In genomic region chr6:58546816-58547215, GRCm38 (mm10) we compare ENCODE assay signal across 8 mouse cellular contexts. TPM values are rescaled to one million over a fixed set of nuclear protein-coding genes. Genes with fewer than 3 reads are reported as not detected.
A peak's percentile ranks its signal among the peaks of the same experiment; 100 is the strongest.
DNase-seq lines count a peak whose midpoint lies in the region; ATAC-seq and TF ChIP-seq lines count a peak whose summit lies in the region.

No protein-coding gene starts in this region.

- no peaks in the 10 kb centered on the region for H3K9me3 ChIP-seq in intestine, embryonic 14.5 days (ENCODE audit: control insufficient read depth, low read length)
- no peaks in the 10 kb centered on the region for H3K9me3 ChIP-seq in intestine, embryonic 15.5 days
- H3K9me3 ChIP-seq in ES-E14 (ENCODE audit: control insufficient read depth, insufficient read depth, low read depth, low read length): no peaks in the 10 kb centered on the region

- peak; percentile 63 for DNase-seq in intestine, embryonic 14.5 days (ENCODE audit: low spot score)
- DNase-seq in ES-E14 (ENCODE audit: low read depth, low spot score): peak; percentile 39
- DNase-seq in c-Kit-negative CD71-positive TER-119-positive erythroid progenitor cells, embryonic 14.5 days (ENCODE audit: low read depth, low spot score): peak; percentile 51
- DNase-seq in frontal cortex, postnatal 10 days (ENCODE audit: low spot score in 2 of 2): peak; percentile 26 to 62
- DNase-seq in layer of hippocampus, postnatal 10 days (ENCODE audit: low spot score in 2 of 2): peak; percentile 75 to 83
- peak; percentile 13 to 33 for DNase-seq in natural killer cell, adult 2 months (ENCODE audit: low spot score in 2 of 2)

- ATAC-seq in intestine, embryonic 14.5 days (replicated peaks; ENCODE audit: low FRiP score, low TSS enrichment, low read depth): no peak
- no peak for ATAC-seq in intestine, embryonic 15.5 days
- ATAC-seq in erythroblast, adult 5-6 weeks (replicated peaks; ENCODE audit: low FRiP score, poor library complexity, severe bottlenecking): no peak; the same call in 1 of the 2 replicates

- H3K36me3 ChIP-seq in intestine, embryonic 14.5 days (ENCODE audit: control insufficient read depth, insufficient read depth, low read length): no peaks in the 10 kb centered on the region
- H3K36me3 ChIP-seq in intestine, embryonic 15.5 days: no peaks in the 10 kb centered on the region
- H3K36me3 ChIP-seq in ES-E14 (ENCODE audit: control insufficient read depth, insufficient read depth, low read length, poor library complexity, severe bottlenecking): no peaks in the 10 kb centered on the region

- H3K27ac ChIP-seq in intestine, embryonic 14.5 days (ENCODE audit: low read depth): no peak overlapping the region
- H3K27ac ChIP-seq in intestine, embryonic 15.5 days: no peak overlapping the region
- H3K27ac ChIP-seq in ES-E14 (ENCODE audit: insufficient read depth, low read depth, low read length, poor library complexity, severe bottlenecking): no peak overlapping the region

- 14% methylated on average over 4 of the region's 4 CpGs for WGBS in intestine, embryonic 14.5 days
- WGBS in intestine, embryonic 15.5 days: 10% methylated on average over 4 of the region's 4 CpGs

- in situ Hi-C loops in ES-E14 (cut with MboI; ENCODE audit: low sequenced_read_pairs in 2 of 2, unreplicated experiment in 2 of 2): no loop called here

- H3K4me3 ChIP-seq in intestine, embryonic 14.5 days (ENCODE audit: low read depth, low read length): no peak overlapping the region
- H3K4me3 ChIP-seq in intestine, embryonic 15.5 days (replicated peaks): no peak overlapping the region
- no peak overlapping the region for H3K4me3 ChIP-seq in ES-E14 (ENCODE audit: insufficient read depth in 1 of 2, low read depth in 1 of 2, low read length in 2 of 2, poor library complexity in 1 of 2, severe bottlenecking in 1 of 2)

- H3K4me1 ChIP-seq in intestine, embryonic 14.5 days (replicated peaks; ENCODE audit: control insufficient read depth, insufficient read depth, low read length): no peaks in the 10 kb centered on the region
- H3K4me1 ChIP-seq in intestine, embryonic 15.5 days (replicated peaks): no peaks in the 10 kb centered on the region
- no peaks in the 10 kb centered on the region for H3K4me1 ChIP-seq in ES-E14 (ENCODE audit: control insufficient read depth in 2 of 2, insufficient read depth in 2 of 2, low read length in 2 of 2, poor library complexity in 1 of 2)

- no peaks in the 10 kb centered on the region for H3K27me3 ChIP-seq in intestine, embryonic 14.5 days (replicated peaks; ENCODE audit: control insufficient read depth, insufficient read depth, low read length)
- no peaks in the 10 kb centered on the region for H3K27me3 ChIP-seq in intestine, embryonic 15.5 days (replicated peaks)

- H3K9ac ChIP-seq in intestine, embryonic 14.5 days (ENCODE audit: low read length): no peak overlapping the region
- no peak overlapping the region for H3K9ac ChIP-seq in intestine, embryonic 15.5 days
- no peak overlapping the region for H3K9ac ChIP-seq in ES-E14 (ENCODE audit: insufficient read depth, low read depth, low read length, poor library complexity, severe bottlenecking)

- no peak overlapping the region for H3K4me2 ChIP-seq in intestine, embryonic 14.5 days (ENCODE audit: low read length)
- H3K4me2 ChIP-seq in intestine, embryonic 15.5 days (replicated peaks): no peak overlapping the region

TF ChIP-seq in ES-E14, 5 proteins besides CTCF, POLR2A, EP300 and RAD21:
- no peak for TF ChIP-seq CHD2 (IDR thresholded peaks at IDR 0.05; ENCODE audit: low read depth, low read length)
- no peak for TF ChIP-seq HCFC1 (IDR thresholded peaks at IDR 0.05; ENCODE audit: borderline replicate concordance, insufficient read depth, low read length)
- no peak for TF ChIP-seq MAFK (IDR thresholded peaks at IDR 0.05; ENCODE audit: insufficient read depth, low read depth, low read length)
- 0 out of 2 replicates have a peak, but pooled peaks have one; percentile 64 for TF ChIP-seq ZNF384 (IDR thresholded peaks at IDR 0.05; ENCODE audit: low read depth, low read length)
- peak; percentile 77; the same call in 1 of the 2 replicates for TF ChIP-seq ZC3H11A (IDR thresholded peaks at IDR 0.05; ENCODE audit: borderline replicate concordance, low read depth, low read length)

RNA-seq across cellular contexts. Expression of gene Abcg2, which starts 37.5 kb away (rescaled TPM):
- polyA plus RNA-seq in intestine, embryonic 14.5 days (2014; fragmentation: Nextera tagmentation; extraction: Ambion mirVana): 69.6 and 74.1 TPM in 2 replicates
- 87.1 and 87.6 TPM in 2 replicates for polyA plus RNA-seq in intestine, embryonic 15.5 days (2015; fragmentation: Nextera tagmentation; extraction: Ambion mirVana)
- total RNA-seq in ES-E14 (2012; rRNA removed): 138 and 140 TPM in 2 replicates
- total RNA-seq in layer of hippocampus, postnatal 10 days (2021): 10 to 100 TPM; 24.0 to 24.9 TPM
- total RNA-seq in erythroblast, adult 5-6 weeks (2015; ENCODE audit: low replicate concordance): 213 and 253 TPM in 2 replicates
- 492 and 662 TPM in 2 replicates for total RNA-seq in erythroblast, adult 5-6 weeks (2017; ENCODE audit: low replicate concordance)

Comparison
In these comparisons a context has a peak if more than half of its experiments do, and no peak if none do; other contexts are left out.
1. DNase-seq: peak in every context shown above with its lines; median percentile 79 in layer of hippocampus, postnatal 10 days; 63 in intestine, embryonic 14.5 days; 51 in c-Kit-negative CD71-positive TER-119-positive erythroid progenitor cells, embryonic 14.5 days; 44 in frontal cortex, postnatal 10 days; 39 in ES-E14; 23 in natural killer cell, adult 2 months.